Mouse (Mus musculus) spleen, adult 2 months (tissue): Measurements from ENCODE around the gene Map2k1.
"Not testable (repeated sequence)": the region's sequence is repeated elsewhere in the genome, so short reads cannot be mapped to it uniquely, and the experiment has no call there.

Experiments
- CTCF ChIP-seq: fragments of 200-500 bp; IDR thresholded peaks from 2 replicates; pipeline ENCODE4 v1.5.1; 2011; ENCODE audit warnings: mild to moderate bottlenecking, inconsistent platforms; ENCODE audit not compliant: insufficient read depth, insufficient read length, insufficient replicate concordance; ENCODE audit errors: extremely low read depth
- POLR2A ChIP-seq: fragments of 200-500 bp; IDR thresholded peaks from 2 replicates; pipeline ENCODE4 v1.6.1; 2011; ENCODE audit warnings: low read depth, low read length, inconsistent platforms

GRCm38 (mm10) chr9:64183295-64183694 is 70.1 kb downstream of the Map2k1 start:
- not testable (repeated sequence) for TF ChIP-seq CTCF, POLR2A
